Mouse (Mus musculus) spleen, adult 12 weeks (tissue): ENCODE results near the gene Pfkfb2.
A peak's percentile ranks its signal among the peaks of the same experiment; 100 is the strongest.

Source experiments
- DNase-seq: peaks from one replicate; pipeline ENCODE4 v3.0.0; 2022; ENCODE audit warnings: low spot score

Pfkfb2 gene

GRCm38 (mm10) chr1:130729153-130729552 is at the start of gene Pfkfb2:
Gene Pfkfb2, minus strand, starts transcription at chr1:130729253.
- DNase-seq, result no peak

- DNase-seq, result no peak
Observed at GRCm38 (mm10) chr1:130776645-130777044, 47.6 kb upstream of the Pfkfb2 start.

- no peak for DNase-seq
Observed at GRCm38 (mm10) chr1:130775691-130776331, 46.8 kb upstream of the Pfkfb2 start.

GRCm38 (mm10) chr1:130775234-130775633 is 46.2 kb upstream of the Pfkfb2 start:
- no peak for DNase-seq

GRCm38 (mm10) chr1:130770981-130771494 is 42.0 kb upstream of the Pfkfb2 start:
- DNase-seq, result no peak

GRCm38 (mm10) chr1:130770487-130770886 is 41.4 kb upstream of the Pfkfb2 start:
- no peak for DNase-seq

- no peak for DNase-seq
Observed at GRCm38 (mm10) chr1:130769925-130770324, 40.9 kb upstream of the Pfkfb2 start.

- DNase-seq, result no peak
Observed at GRCm38 (mm10) chr1:130767066-130767465, 38.0 kb upstream of the Pfkfb2 start.

GRCm38 (mm10) chr1:130764027-130764461 is 35.0 kb upstream of the Pfkfb2 start:
- no peak for DNase-seq

GRCm38 (mm10) chr1:130762045-130762760 is 33.1 kb upstream of the Pfkfb2 start:
- DNase-seq, result no peak

GRCm38 (mm10) chr1:130761597-130761996 is 32.5 kb upstream of the Pfkfb2 start:
- DNase-seq, result no peak

- no peak for DNase-seq
Observed at GRCm38 (mm10) chr1:130759689-130760088, 30.6 kb upstream of the Pfkfb2 start.

- no peak for DNase-seq
Observed at GRCm38 (mm10) chr1:130746819-130747218, 17.8 kb upstream of the Pfkfb2 start.

GRCm38 (mm10) chr1:130745591-130745990 is 16.5 kb upstream of the Pfkfb2 start:
- no peak for DNase-seq

GRCm38 (mm10) chr1:130744961-130745360 is 15.9 kb upstream of the Pfkfb2 start:
- DNase-seq, result no peak

- no peak for DNase-seq
Observed at GRCm38 (mm10) chr1:130744217-130744616, 15.2 kb upstream of the Pfkfb2 start.

GRCm38 (mm10) chr1:130743775-130744174 is 14.7 kb upstream of the Pfkfb2 start:
- DNase-seq, result no peak

GRCm38 (mm10) chr1:130742201-130742600 is 13.1 kb upstream of the Pfkfb2 start:
- DNase-seq, result no peak

- DNase-seq, result peak; percentile 75
Observed at GRCm38 (mm10) chr1:130740781-130741720, 12.0 kb upstream of the Pfkfb2 start.

GRCm38 (mm10) chr1:130740227-130740648 is 11.2 kb upstream of the Pfkfb2 start:
- no peak for DNase-seq

GRCm38 (mm10) chr1:130739636-130740035 is 10.6 kb upstream of the Pfkfb2 start:
- no peak for DNase-seq

GRCm38 (mm10) chr1:130738551-130739106 is 9.6 kb upstream of the Pfkfb2 start:
- DNase-seq, result no peak
